Mouse (Mus musculus) stomach, postnatal 0 days (tissue): ENCODE measurements around the gene Ctbs.

Experiments used
- CTCF ChIP-seq: IDR thresholded peaks from 2 replicates; pipeline ENCODE4 v1.5.1; 2016; ENCODE audit warnings: antibody characterized with exemption, low read depth, mild to moderate bottlenecking, moderate library complexity
- EP300 ChIP-seq: optimal IDR thresholded peaks from 2 replicates; pipeline ENCODE3; 2016; ENCODE audit warnings: antibody characterized with exemption

DNA sequence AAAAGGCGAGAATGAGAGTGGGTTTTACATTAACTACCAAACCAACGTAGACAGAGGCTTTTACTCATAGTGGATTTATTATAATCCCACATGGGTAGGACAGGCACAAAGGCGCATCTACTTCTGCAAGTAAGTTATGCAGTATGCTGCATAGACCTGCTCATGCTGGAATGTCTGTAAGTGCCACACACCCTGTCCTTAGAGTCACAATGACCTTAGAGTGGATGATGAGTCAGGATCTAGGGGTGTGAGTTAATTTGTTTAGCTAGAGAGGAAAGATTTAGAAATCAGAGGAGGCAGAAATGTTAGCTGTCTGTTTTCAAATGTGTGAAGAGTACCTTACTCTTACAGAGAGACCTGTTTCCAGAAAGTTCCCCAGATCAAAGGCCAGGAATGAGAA lies 2.0 kb upstream of the Ctbs start:
- TF ChIP-seq CTCF, result no peak
- TF ChIP-seq EP300, result no peak
